1 mouse cellular context compared by ENCODE assay signal in genomic region chr7:24884693-24885291, GRCm38 (mm10).
TF ChIP-seq lines count a peak whose summit lies in the region.

No protein-coding gene starts in this region.

TF ChIP-seq in ES-E14, 5 proteins besides CTCF, POLR2A, EP300 and RAD21:
- TF ChIP-seq HCFC1 (IDR thresholded peaks at IDR 0.05; ENCODE audit: borderline replicate concordance, insufficient read depth, low read length) (no peak), MAFK (IDR thresholded peaks at IDR 0.05; ENCODE audit: insufficient read depth, low read depth, low read length) (no peak), CHD2 (IDR thresholded peaks at IDR 0.05; ENCODE audit: low read depth, low read length) (no peak), ZC3H11A (IDR thresholded peaks at IDR 0.05; ENCODE audit: borderline replicate concordance, low read depth, low read length) (no peak), ZNF384 (IDR thresholded peaks at IDR 0.05; ENCODE audit: low read depth, low read length) (no peak)
